Mouse (Mus musculus): ENCODE data around the gene Kdf1. TPM values are rescaled to one million over a fixed set of nuclear protein-coding genes. Genes with fewer than 3 reads are reported as not detected.
"Not testable (repeated sequence)": the region's sequence is repeated elsewhere in the genome, so short reads cannot be mapped to it uniquely, and the experiment has no call there.

Gene Kdf1
- polyA plus RNA-seq, 1 experiment from 2014 or later: 4.1 TPM

DNA sequence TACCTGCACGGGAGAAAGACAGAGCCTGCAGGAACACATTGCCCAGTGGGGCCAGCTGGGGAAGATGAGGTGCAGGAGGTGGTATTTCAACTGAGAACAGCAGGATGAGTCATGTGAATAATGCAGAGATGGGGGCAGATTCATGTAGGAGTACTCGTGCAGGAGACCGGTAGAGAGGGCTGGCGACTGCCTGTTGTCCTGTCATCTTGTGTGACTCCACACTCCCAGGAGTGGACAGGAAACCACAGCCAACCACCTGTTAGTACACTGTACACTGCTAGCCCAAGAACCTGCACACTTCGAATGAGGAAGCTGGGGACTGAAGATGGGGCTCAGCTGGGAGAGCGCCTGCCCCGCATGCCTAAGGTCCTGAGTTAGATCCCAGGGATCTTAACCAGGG, 17.2 kb upstream of the Kdf1 start:
- WGBS: 62% methylated on average over 7 of the region's 7 CpGs
- H3K27me3 ChIP-seq (ENCODE audit: poor library complexity, severe bottlenecking): peaks cover 97% of the 10 kb centered on the region

DNA sequence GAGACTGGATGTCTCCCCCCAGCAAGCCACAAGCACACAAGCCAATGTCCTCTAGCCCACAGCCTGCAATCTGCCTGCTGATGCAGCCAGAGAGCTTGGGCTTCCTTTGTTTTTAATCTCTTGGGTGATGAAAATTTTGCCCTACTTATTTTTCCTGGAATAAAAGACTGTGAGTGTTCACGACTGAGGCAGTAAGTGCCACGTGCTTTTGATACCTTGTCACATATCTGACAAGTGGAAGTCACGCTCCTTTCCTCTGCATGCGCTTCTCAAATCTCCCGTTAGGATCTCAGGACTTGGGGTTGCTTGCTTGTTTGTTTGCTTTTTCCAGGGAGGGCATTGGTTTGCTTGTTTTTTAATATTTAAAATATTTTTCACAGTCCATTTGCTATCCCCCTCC, 14.5 kb upstream of the Kdf1 start:
- Histone ChIP-seq H3K27ac (no peak overlapping the region), H3K4me1 (0 out of 2 replicates have a peak, but pooled peaks cover 3% of the 10 kb centered on the region), H3K36me3 (replicated peaks) (no peaks in the 10 kb centered on the region), H3K27me3 (ENCODE audit: poor library complexity, severe bottlenecking) (peaks cover 94% of the 10 kb centered on the region), H3K4me3 (no peak overlapping the region), H3K9me3 (no peaks in the 10 kb centered on the region)
- DNase-seq (ENCODE audit: extremely low spot score, low spot score): no peak
- 75% methylated on average over 5 of the region's 5 CpGs for WGBS

More for the DNA sequence above, 17.2 kb upstream of the Kdf1 start:
- no peak overlapping the region for H3K27ac ChIP-seq
- no peak overlapping the region for H3K4me3 ChIP-seq
- no peaks in the 10 kb centered on the region for H3K9me3 ChIP-seq
- H3K4me1 ChIP-seq: peaks cover 28% of the 10 kb centered on the region
- DNase-seq (ENCODE audit: extremely low spot score, low spot score): no peak
- no peaks in the 10 kb centered on the region for H3K36me3 ChIP-seq (replicated peaks)

DNA sequence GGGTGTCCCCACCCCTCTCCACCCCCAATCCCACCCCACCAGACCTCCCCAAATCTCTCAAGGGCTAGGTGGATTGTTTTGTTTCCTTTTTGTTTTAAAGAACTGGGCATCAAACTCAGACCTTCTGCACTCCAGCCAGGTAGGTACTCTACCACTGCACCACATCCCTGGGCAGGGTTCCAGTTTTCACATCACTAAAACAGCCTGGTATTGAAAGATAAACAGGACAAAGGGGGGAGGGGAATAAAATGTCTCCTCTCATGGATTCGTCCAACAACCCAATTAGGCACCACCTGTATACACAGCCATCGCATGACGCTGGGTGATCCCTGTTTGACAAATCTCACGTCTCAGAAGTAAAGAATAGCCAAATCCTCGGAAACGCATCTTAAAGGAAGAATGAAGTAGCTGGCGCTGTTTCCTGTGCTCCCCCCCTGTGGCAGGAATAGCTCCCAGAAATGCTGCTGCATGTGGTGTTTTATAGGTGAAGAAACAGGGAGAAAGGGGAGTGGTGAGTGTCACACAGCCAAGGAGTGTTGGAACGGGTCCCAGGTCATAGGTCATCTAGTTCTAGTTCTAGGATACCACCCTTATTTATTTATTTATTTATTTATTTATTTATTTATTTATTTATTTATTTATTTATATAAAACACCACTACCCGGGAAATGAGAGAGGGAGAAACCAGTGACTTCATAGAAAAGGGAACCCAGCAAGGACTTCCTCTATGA, 13.8 kb upstream of the Kdf1 start:
- H3K27me3 ChIP-seq (ENCODE audit: poor library complexity, severe bottlenecking): peaks cover 88% of the 10 kb centered on the region
- no peak overlapping the region for H3K4me3 ChIP-seq
- no peaks in the 10 kb centered on the region for H3K9me3 ChIP-seq
- H3K27ac ChIP-seq: no peak overlapping the region
- H3K4me1 ChIP-seq: no peaks in the 10 kb centered on the region
- 72% methylated on average over 9 of the region's 9 CpGs for WGBS
- H3K36me3 ChIP-seq (replicated peaks): no peaks in the 10 kb centered on the region
- DNase-seq (ENCODE audit: extremely low spot score, low spot score): no peak

DNA sequence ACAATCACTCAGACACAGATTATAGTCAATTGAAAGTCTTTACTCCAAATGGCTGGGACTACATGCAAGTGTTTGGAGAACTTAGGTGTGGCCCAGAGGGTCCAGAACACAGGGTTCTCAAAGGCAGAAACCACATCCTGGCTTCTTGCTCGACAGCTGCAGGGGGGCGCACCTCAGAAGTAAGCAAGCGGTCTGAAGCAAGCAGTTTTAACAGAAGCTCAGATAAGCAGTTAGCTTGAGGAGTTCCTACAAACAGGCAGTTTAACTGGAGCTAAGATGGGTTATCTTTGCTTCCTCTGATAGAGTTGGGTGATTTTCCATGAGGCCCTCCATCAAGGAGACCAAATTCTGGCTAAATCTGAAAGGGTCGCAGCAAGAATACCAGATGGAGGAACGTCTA, 12.2 kb upstream of the Kdf1 start:
- Histone ChIP-seq H3K36me3 (replicated peaks) (no peaks in the 10 kb centered on the region), H3K27me3 (ENCODE audit: poor library complexity, severe bottlenecking) (peaks cover 79% of the 10 kb centered on the region), H3K4me1 (no peaks in the 10 kb centered on the region)

DNA sequence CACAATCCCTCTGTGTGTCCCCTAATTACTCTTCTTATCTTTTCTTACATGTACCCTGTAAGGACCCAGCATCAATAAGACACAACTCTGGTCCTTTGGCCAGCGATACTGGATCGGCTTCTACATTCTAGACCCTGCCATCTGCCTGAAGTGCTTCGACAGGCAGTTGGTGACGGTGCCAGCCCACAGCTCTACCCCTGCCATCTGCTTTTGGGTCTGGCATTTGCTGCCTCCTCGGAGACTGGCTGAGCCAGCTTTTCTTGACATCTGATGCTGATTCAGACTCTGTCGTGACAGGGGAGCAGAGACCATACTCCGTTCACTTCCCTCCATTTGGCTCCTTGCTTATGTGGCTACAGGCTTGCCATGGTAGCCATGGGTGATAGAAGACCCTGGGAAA, 9.8 kb upstream of the Kdf1 start:
- Histone ChIP-seq H3K36me3 (replicated peaks) (no peaks in the 10 kb centered on the region), H3K27ac (no peak overlapping the region), H3K9me3 (no peaks in the 10 kb centered on the region), H3K4me1 (no peaks in the 10 kb centered on the region), H3K4me3 (no peak overlapping the region), H3K27me3 (ENCODE audit: poor library complexity, severe bottlenecking) (peaks cover 56% of the 10 kb centered on the region)
- WGBS: 87% methylated on average over 7 of the region's 7 CpGs
- DNase-seq (ENCODE audit: extremely low spot score, low spot score): no peak

More for the DNA sequence above, 12.2 kb upstream of the Kdf1 start:
- no peak overlapping the region for H3K4me3 ChIP-seq
- no peak overlapping the region for H3K27ac ChIP-seq
- no peak for DNase-seq (ENCODE audit: extremely low spot score, low spot score)
- H3K9me3 ChIP-seq: no peaks in the 10 kb centered on the region
- WGBS: 81% methylated on average over 5 of the region's 5 CpGs

DNA sequence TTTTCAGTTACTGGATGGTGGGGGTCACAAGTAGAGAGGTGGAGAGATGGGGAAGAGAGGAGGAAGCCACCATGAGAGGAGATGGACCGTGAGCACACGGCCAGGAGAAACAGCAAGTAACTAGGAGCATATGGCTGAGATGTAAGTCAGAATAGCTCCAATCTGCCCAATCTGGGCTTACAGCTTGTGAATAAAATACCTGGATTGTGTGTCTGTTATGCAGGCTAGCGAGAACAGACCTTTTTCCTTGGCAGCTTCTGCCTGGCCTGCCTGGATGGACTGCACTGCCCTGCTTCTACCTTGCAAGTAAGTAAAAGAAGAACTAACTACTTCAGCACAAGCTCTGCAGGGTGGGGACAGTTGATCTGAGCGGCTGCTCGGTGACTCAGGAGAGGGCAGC, 7.7 kb upstream of the Kdf1 start:
- peaks cover 38% of the 10 kb centered on the region for H3K27me3 ChIP-seq (ENCODE audit: poor library complexity, severe bottlenecking)
- no peak overlapping the region for H3K4me3 ChIP-seq
- H3K4me1 ChIP-seq: no peaks in the 10 kb centered on the region
- no peak overlapping the region for H3K27ac ChIP-seq
- H3K36me3 ChIP-seq (replicated peaks): no peaks in the 10 kb centered on the region
- DNase-seq (ENCODE audit: extremely low spot score, low spot score): no peak
- H3K9me3 ChIP-seq: no peaks in the 10 kb centered on the region
- WGBS: 77% methylated on average over 5 of the region's 5 CpGs

DNA sequence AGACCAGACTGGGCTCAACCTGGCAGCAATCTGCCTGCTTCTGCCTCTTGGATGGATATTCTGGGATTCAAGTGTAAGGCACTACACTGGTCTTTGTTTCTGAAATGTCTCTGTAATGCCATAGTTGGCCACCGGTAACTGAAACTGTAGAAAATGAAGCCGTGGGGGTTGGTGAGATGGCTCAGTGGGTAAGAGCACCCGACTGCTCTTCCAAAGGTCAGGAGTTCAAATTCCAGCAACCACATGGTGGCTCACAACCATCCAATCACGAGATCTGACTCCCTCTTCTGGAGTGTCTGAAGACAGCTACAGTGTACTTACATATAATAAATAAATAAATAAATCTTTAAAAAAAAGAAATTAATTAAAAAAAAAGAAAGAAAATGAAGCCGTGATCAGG, 6.3 kb upstream of the Kdf1 start:
- not testable (repeated sequence) for H3K36me3 ChIP-seq (replicated peaks); H3K4me1 ChIP-seq; H3K27ac ChIP-seq; H3K9me3 ChIP-seq; DNase-seq (ENCODE audit: extremely low spot score, low spot score); H3K4me3 ChIP-seq
- WGBS: 58% methylated on average over 5 of the region's 5 CpGs
- H3K27me3 ChIP-seq (ENCODE audit: poor library complexity, severe bottlenecking): peaks cover 37% of the 10 kb centered on the region

DNA sequence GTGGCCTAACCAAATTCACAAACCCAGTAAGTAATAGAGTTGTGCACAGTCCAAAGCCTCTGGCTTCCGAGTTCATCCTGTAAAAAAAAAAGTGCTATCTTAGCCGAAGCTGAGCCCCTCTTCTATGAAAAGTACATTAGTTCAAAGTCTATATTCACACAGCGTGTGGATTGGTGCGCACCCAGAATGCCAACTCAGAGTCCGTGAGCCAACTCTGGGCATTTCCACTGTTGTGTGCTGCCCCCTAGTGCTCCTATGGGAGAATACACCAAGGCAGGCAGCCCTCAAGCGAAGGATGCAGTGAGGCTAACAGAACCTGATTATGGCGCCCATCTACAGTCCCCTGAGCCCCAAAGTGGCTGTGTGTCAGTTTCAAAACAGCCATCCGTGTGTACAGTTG, 5.8 kb upstream of the Kdf1 start:
- Histone ChIP-seq H3K27ac (no peak overlapping the region), H3K9me3 (no peaks in the 10 kb centered on the region), H3K36me3 (replicated peaks) (no peaks in the 10 kb centered on the region), H3K27me3 (ENCODE audit: poor library complexity, severe bottlenecking) (peaks cover 38% of the 10 kb centered on the region), H3K4me1 (no peaks in the 10 kb centered on the region), H3K4me3 (no peak overlapping the region)
- WGBS: 17% methylated on average over 8 of the region's 8 CpGs
- DNase-seq (ENCODE audit: extremely low spot score, low spot score): peak; percentile 67

DNA sequence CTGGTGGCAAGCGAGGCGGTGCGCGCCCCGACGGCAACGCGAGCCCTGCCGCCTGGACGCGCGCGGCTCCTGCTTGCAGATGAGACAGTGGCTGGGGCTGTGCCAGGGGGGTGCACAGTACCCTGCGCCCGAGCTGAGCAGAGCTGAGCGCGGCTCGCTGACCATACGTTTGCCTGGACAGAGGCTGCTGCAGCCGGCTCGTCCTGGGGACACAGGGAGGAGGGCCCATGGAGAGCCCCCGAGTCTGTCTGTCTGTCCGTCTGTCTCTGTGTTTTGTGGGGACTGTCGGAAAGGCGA, 554 bp downstream of the Kdf1 start:
- peaks cover 9% of the 10 kb centered on the region for H3K4me1 ChIP-seq
- no peaks in the 10 kb centered on the region for H3K9me3 ChIP-seq
- H3K27ac ChIP-seq: no peak overlapping the region; the same call in 1 of the 2 replicates
- H3K4me3 ChIP-seq: peak overlapping the region; percentile 50
- 7% methylated on average over 25 of the region's 25 CpGs for WGBS
- no peak for DNase-seq (ENCODE audit: extremely low spot score, low spot score)
- H3K36me3 ChIP-seq (replicated peaks): no peaks in the 10 kb centered on the region
- H3K27me3 ChIP-seq (ENCODE audit: poor library complexity, severe bottlenecking): peaks cover 60% of the 10 kb centered on the region

DNA sequence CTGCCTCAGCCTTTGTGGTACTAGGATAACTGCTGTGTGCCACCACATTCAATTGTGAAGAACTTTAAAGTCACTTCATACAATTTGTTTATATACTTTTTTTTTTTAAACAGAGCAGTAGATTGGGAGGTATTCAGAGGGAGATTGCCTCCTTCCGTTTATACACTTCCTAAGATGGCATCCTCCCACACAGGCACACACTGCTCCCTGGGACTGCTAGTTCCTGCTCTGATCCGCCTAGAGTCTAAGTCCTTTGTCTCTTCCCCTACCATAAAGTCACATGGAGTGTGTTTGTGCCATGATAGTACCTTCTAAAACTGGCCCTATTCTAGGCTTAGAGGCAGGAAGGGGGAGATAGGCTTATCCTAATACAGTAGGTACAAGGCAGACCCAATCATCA, 2.7 kb downstream of the Kdf1 start:
- peaks cover 9% of the 10 kb centered on the region for H3K4me1 ChIP-seq
- H3K27me3 ChIP-seq (ENCODE audit: poor library complexity, severe bottlenecking): peaks cover 56% of the 10 kb centered on the region

DNA sequence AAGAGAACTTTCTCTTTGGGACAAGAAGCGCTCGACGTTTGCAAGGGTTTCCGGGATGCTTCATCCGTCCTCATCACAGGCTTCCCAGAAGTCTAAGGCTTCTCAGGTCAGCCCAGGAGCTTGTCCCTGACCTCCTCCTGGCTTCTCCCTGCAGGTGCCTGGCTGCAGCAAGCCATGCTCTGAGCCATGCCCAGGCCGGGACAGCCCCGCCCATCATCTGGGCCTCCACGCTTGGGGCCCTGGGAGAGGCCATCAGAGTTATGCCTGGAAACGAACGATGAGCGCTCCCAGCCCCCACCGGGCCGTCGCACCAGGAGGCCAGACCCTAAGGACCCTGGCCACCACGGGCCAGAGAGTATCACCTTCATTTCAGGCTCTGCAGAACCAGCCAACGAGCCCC, 9.0 kb downstream of the Kdf1 start:
- WGBS: 78% methylated on average over 16 of the region's 16 CpGs
- no peaks in the 10 kb centered on the region for H3K27me3 ChIP-seq (ENCODE audit: poor library complexity, severe bottlenecking)
- no peak overlapping the region for H3K4me3 ChIP-seq
- H3K27ac ChIP-seq: 0 out of 2 replicates have a peak overlapping the region, but pooled peaks have one; percentile 11
- H3K9me3 ChIP-seq: no peaks in the 10 kb centered on the region
- H3K4me1 ChIP-seq: peaks cover 3% of the 10 kb centered on the region; the same call in 1 of the 2 replicates
- DNase-seq (ENCODE audit: extremely low spot score, low spot score): no peak
- H3K36me3 ChIP-seq (replicated peaks): peaks cover 60% of the 10 kb centered on the region

More for the DNA sequence above, 2.7 kb downstream of the Kdf1 start:
- 77% methylated on average over 2 of the region's 2 CpGs for WGBS
- no peak for DNase-seq (ENCODE audit: extremely low spot score, low spot score)
- Histone ChIP-seq H3K4me3 (no peak overlapping the region), H3K27ac (no peak overlapping the region), H3K9me3 (no peaks in the 10 kb centered on the region), H3K36me3 (replicated peaks) (no peaks in the 10 kb centered on the region; the same call in 1 of the 2 replicates)

DNA sequence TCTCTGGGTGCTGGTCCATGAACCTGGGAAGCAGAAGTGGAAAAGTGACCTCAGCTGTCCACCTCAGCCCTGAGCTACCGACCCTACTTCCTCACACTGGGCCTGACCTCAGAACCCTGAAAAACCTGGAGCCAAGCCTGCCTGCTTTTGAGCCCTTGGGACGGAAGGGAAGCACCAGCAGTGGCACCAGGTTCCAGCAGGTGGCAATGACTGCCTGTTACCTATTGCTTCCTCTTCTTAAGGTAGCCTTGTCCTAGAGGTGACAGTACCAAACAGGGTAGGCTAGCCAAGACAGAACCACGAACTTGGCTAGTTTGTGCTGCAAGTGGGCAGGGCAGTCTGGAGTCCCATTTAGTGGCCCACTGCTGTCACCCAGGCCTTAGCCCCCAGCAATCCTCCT, 14.0 kb downstream of the Kdf1 start:
- 93% methylated on average over 3 of the region's 3 CpGs for WGBS
- H3K36me3 ChIP-seq (replicated peaks): peaks cover 100% of the 10 kb centered on the region
- no peak overlapping the region for H3K27ac ChIP-seq
- H3K4me1 ChIP-seq: peaks cover 3% of the 10 kb centered on the region; the same call in 1 of the 2 replicates
- DNase-seq (ENCODE audit: extremely low spot score, low spot score): no peak
- H3K4me3 ChIP-seq: no peak overlapping the region
- H3K9me3 ChIP-seq: no peaks in the 10 kb centered on the region
- no peaks in the 10 kb centered on the region for H3K27me3 ChIP-seq (ENCODE audit: poor library complexity, severe bottlenecking)

DNA sequence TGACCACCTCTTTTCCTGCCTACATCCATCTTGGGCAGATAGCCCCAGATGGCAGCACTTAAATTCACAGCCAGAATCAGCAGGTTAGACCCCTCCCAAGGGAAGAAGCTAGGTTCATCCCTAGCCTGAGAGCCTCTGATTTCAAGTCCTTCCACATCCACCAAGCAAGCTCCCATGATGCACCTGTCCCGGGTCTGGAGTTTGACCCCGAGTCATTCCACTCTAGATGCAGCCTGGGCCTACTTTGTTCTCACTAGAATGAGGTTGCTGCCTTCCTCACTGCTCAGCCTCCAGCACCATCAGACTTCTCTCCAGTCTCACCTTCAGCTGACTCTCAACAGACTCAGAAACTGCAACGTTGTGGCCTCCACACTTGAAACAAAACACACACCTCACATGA, 17.3 kb downstream of the Kdf1 start:
- no peak for DNase-seq (ENCODE audit: extremely low spot score, low spot score)
- Histone ChIP-seq H3K9me3 (no peaks in the 10 kb centered on the region), H3K27me3 (ENCODE audit: poor library complexity, severe bottlenecking) (no peaks in the 10 kb centered on the region), H3K27ac (no peak overlapping the region), H3K4me3 (no peak overlapping the region), H3K36me3 (replicated peaks) (peaks cover 100% of the 10 kb centered on the region), H3K4me1 (no peaks in the 10 kb centered on the region)
- 87% methylated on average over 3 of the region's 3 CpGs for WGBS

DNA sequence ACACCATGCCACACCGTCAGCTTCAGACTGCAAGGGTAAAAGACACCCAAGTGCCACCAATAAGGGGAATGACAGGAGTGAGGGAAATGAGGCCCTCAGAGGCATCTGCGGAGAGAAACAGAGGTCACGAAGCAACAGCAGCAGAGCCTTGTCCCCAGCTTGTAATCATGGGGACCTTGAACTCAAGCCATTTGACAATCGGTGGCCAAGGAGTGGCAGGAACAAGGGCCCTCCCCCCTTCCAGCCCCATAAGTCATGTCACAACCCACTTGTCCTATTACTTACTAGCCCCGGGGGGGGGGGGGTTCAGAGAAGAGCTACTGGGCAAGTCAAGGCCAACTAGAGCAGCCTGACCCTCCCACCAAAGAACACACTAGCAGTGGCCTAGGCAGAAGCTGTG, 17.9 kb downstream of the Kdf1 start:
- Histone ChIP-seq H3K36me3 (replicated peaks) (peaks cover 100% of the 10 kb centered on the region), H3K27me3 (ENCODE audit: poor library complexity, severe bottlenecking) (no peaks in the 10 kb centered on the region), H3K4me3 (no peak overlapping the region), H3K9me3 (no peaks in the 10 kb centered on the region), H3K4me1 (no peaks in the 10 kb centered on the region), H3K27ac (no peak overlapping the region)
- WGBS: 95% methylated on average over 5 of the region's 5 CpGs
- no peak for DNase-seq (ENCODE audit: extremely low spot score, low spot score)
